Mouse (Mus musculus) liver, embryonic 12.5 days (tissue): ENCODE measurements around the gene Usp12. TPM values are rescaled to one million over a fixed set of nuclear protein-coding genes. Genes with fewer than 3 reads are reported as not detected.

Experiments used
- ATAC-seq: fragments of 200-750 bp; cut with Nextera tagmentation; 2 replicates; pipeline ENCODE4 v1.8.0; 2017; ENCODE audit warnings: moderate number of reproducible peaks, mild to moderate bottlenecking, moderate library complexity
- H3K27ac ChIP-seq: fragments of 300-500 bp; sonication (generic); 2 replicates; pipeline ENCODE4 v1.5.1; 2016; ENCODE audit warnings: mild to moderate bottlenecking
- H3K27me3 ChIP-seq: fragments of 300-500 bp; sonication (generic); replicated peaks from 2 replicates; pipeline ENCODE4 v1.6.1; 2016; ENCODE audit warnings: mild to moderate bottlenecking, moderate library complexity
- H3K36me3 ChIP-seq: fragments of 300-500 bp; sonication (generic); 2 replicates; pipeline ENCODE4 v1.6.1; 2016; ENCODE audit warnings: mild to moderate bottlenecking, moderate library complexity
- H3K4me1 ChIP-seq: fragments of 300-500 bp; sonication (generic); 2 replicates; pipeline ENCODE4 v1.6.1; 2016
- H3K4me2 ChIP-seq: fragments of 300-500 bp; sonication (generic); 2 replicates; pipeline ENCODE4 v1.6.1; 2016; ENCODE audit warnings: mild to moderate bottlenecking, moderate library complexity
- H3K4me3 ChIP-seq: fragments of 300-500 bp; sonication (generic); 2 replicates; pipeline ENCODE4 v1.5.1; 2016; ENCODE audit warnings: mild to moderate bottlenecking, moderate library complexity
- H3K9ac ChIP-seq: fragments of 300-500 bp; sonication (generic); 2 replicates; pipeline ENCODE4 v1.6.1; 2016; ENCODE audit warnings: mild to moderate bottlenecking, moderate library complexity
- H3K9me3 ChIP-seq: fragments of 300-500 bp; sonication (generic); replicated peaks from 2 replicates; pipeline ENCODE4 v1.6.1; 2016; ENCODE audit warnings: mild to moderate bottlenecking, moderate library complexity
- WGBS: fragments of 180-500 bp; shearing (Covaris S2); methylation state at CpG from one replicate; pipeline ENCODE4 v1.1.7; 2016; ENCODE audit not compliant: insufficient replicate concordance; 5-methylcytosine and 5-hydroxymethylcytosine counted together
- polyA plus RNA-seq: library from polyadenylated mRNA; unstranded; fragments of >200 nt; fragmentation: Nextera tagmentation; extraction: Ambion mirVana; gene quantifications from 2 replicates; pipeline ENCODE4 v1.2.1, GENCODE M21; 2016

The Usp12 gene
- polyA plus RNA-seq, 1 experiment from 2014 or later = 13.9 TPM

- H3K27ac ChIP-seq = peak overlapping the region; percentile 63
- H3K4me2 ChIP-seq = 0 out of 2 replicates have a peak overlapping the region, but pooled peaks have one; percentile 26
- 0 out of 2 replicates have a peak overlapping the region, but pooled peaks have one; percentile 3 for H3K9ac ChIP-seq
- no peaks in the 10 kb centered on the region for H3K9me3 ChIP-seq
- H3K36me3 ChIP-seq = no peaks in the 10 kb centered on the region
- WGBS = 72% methylated on average over 12 of the region's 12 CpGs
- no peak for ATAC-seq
- H3K4me3 ChIP-seq = peak overlapping the region; percentile 14; the same call in 1 of the 2 replicates
- H3K27me3 ChIP-seq = peaks cover 9% of the 10 kb centered on the region; the same call in 1 of the 2 replicates
- peaks cover 62% of the 10 kb centered on the region for H3K4me1 ChIP-seq
Observed at GRCm38 (mm10) chr5:146686954-146687353, 107.9 kb downstream of the Usp12 start.

Other genes starting within 250 kb of the Usp12 start
- not detected in 2 replicates for gene Gm3415, start 238.9 kb downstream of the Usp12 start, polyA plus RNA-seq
- 0.08 TPM in 1 of 2 replicates, not detected in the other for gene Gpr12, start 209.8 kb downstream of the Usp12 start, polyA plus RNA-seq
- gene Rpl21, start 37.9 kb upstream of the Usp12 start, polyA plus RNA-seq = 520 and 529 TPM in 2 replicates
- 3.2 and 3.8 TPM in 2 replicates for gene Rasl11a, start 50.1 kb upstream of the Usp12 start, polyA plus RNA-seq
- 95.1 and 95.7 TPM in 2 replicates for gene Gtf3a, start 153.7 kb upstream of the Usp12 start, polyA plus RNA-seq
- 14.9 and 16.5 TPM in 2 replicates for gene Mtif3, start 168.8 kb upstream of the Usp12 start, polyA plus RNA-seq